Mouse (Mus musculus): ENCODE results near the gene Ifnar1.

DNA sequence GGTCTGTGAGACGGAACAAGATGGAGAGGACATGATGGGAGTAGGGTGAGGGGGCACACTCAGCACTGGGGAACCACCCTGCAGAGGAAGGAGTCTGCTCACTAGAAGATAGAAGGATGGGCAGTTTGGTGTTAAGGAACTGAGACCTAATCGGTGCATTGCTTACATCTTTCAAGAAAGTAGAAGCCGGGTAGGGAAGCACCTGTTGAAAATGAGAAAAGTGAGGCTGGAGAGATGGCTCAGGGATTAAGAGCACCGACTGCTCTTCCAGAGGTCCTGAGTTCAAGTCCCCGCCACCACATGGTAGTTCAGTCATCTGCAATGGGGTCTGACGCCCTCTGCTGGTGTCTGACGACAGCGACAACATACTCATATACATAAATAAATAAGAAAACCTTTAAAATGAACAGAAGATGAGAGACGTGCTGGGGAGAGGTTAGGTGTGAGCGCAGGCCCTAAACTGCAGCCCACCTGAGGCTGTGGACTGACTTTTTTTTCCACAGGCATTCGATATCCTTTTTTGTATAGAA lies 25.1 kb upstream of the Ifnar1 start:
- peak; percentile 67 for TF ChIP-seq CTCF (IDR thresholded peaks at IDR 0.05; ENCODE audit: low read depth, low read length)
- no peak for TF ChIP-seq POLR2A (IDR thresholded peaks at IDR 0.05; ENCODE audit: extremely low read depth, insufficient read depth, low read length)

All from liver, adult 2 months (tissue).